ENCODE assay signal across 9 mouse cellular contexts in the genomic region with DNA sequence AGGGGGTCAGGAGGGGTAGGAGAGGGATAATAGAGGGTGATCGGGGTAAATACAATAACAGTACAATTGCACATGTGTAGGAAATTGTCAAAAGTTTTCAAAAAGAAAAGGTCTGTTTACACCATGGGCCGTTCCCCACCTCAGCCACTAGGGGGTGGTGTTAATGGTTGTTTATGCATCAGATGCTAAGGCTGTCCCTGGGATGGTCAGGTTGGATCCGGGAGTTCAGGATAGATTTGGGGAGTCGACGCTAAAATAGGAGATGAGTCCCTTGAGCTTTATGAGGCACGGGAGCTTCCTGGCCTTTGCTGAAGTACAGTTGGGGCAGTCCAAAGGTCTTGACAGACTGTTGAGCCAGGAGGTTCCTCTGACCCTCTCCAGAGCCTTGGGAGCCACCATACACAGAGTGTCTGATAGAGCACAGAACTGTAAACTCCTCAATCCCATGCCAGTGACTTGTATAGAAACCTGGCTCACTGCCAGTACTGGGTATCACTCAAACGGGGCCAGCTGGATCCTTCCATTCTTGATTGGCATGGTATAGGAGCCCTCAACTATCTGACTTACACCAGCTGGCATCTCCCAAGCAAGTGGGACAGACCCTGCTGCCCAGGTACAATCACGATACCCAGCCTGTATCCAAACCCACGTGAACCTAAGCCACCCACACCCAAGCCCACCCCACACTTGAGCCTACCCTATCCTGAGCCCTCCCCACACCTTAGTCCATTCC.
DNase-seq lines count a peak whose midpoint lies in the region; ATAC-seq and TF ChIP-seq lines count a peak whose summit lies in the region.
"Had no signal": no experiment of that assay in that cellular context is flagged by ENCODE, and none has a peak within 500 bp of the region (broad histone marks: within the 10 kb centered on the region; RNA-seq: fewer than 3 reads in every experiment).

No protein-coding gene starts in this region.

- H3K4me2 ChIP-seq in stomach, postnatal 0 days (replicated peaks; ENCODE audit: low read depth): no peak overlapping the region
- H3K4me2 ChIP-seq: neural tube, embryonic 12.5 days had no signal

- H3K4me1 ChIP-seq in kidney, adult 2 months (ENCODE audit: control insufficient read depth, insufficient read depth, low read length): no peaks in the 10 kb centered on the region
- H3K4me1 ChIP-seq in stomach, postnatal 0 days (replicated peaks; ENCODE audit: control insufficient read depth, insufficient read depth): no peaks in the 10 kb centered on the region

- WGBS in kidney, adult 2 months: 54% methylated on average over 9 of the region's 9 CpGs
- WGBS in stomach, postnatal 0 days: 62% methylated on average over 9 of the region's 9 CpGs

- H3K9ac ChIP-seq in stomach, postnatal 0 days (ENCODE audit: low read length): no peak overlapping the region
- H3K9ac ChIP-seq: neural tube, embryonic 12.5 days had no signal

- TF ChIP-seq POLR2A in kidney, adult 2 months (IDR thresholded peaks at IDR 0.05; ENCODE audit: low read depth, low read length): no peak

- no peak overlapping the region for H3K27ac ChIP-seq in kidney, adult 2 months (ENCODE audit: insufficient read depth, low read depth, low read length)
- no peak overlapping the region for H3K27ac ChIP-seq in stomach, postnatal 0 days (replicated peaks)
- H3K27ac ChIP-seq: neural tube, embryonic 12.5 days had no signal

- H3K27me3 ChIP-seq in kidney, adult 2 months (replicated peaks; ENCODE audit: control insufficient read depth, insufficient read depth, low read length): no peaks in the 10 kb centered on the region
- no peaks in the 10 kb centered on the region for H3K27me3 ChIP-seq in stomach, postnatal 0 days (ENCODE audit: control insufficient read depth, insufficient read depth, low read length)
- H3K27me3 ChIP-seq: neural tube, embryonic 12.5 days had no signal

- H3K36me3 ChIP-seq in kidney, adult 2 months (ENCODE audit: control insufficient read depth, insufficient read depth, low read length): no peaks in the 10 kb centered on the region
- H3K36me3 ChIP-seq in stomach, postnatal 0 days (ENCODE audit: control insufficient read depth, insufficient read depth, low read length): no peaks in the 10 kb centered on the region
- H3K36me3 ChIP-seq: neural tube, embryonic 12.5 days had no signal

- TF ChIP-seq EP300 in stomach, postnatal 0 days (optimal IDR thresholded peaks at IDR 0.05): no peak

- intact Hi-C loops in left cerebral cortex, postnatal 14 days (cut with DNase I): no loop called here

- peak; percentile 60 for TF ChIP-seq CTCF in kidney, adult 2 months (conservative IDR thresholded peaks at IDR 0.05; ENCODE audit: insufficient read depth, insufficient read length, low read depth, low read length)
- TF ChIP-seq CTCF in stomach, postnatal 0 days (IDR thresholded peaks at IDR 0.05; ENCODE audit: low read depth): peak; percentile 70

- 0 out of 2 replicates have a peak, but pooled peaks have one; percentile 32 for ATAC-seq in stomach, postnatal 0 days (ENCODE audit: low FRiP score, low TSS enrichment)

- no peak overlapping the region for H3K4me3 ChIP-seq in kidney, adult 2 months (ENCODE audit: insufficient read depth, low read depth, low read length)
- H3K4me3 ChIP-seq in stomach, postnatal 0 days (ENCODE audit: low read depth, low read length): no peak overlapping the region
- H3K4me3 ChIP-seq: neural tube, embryonic 12.5 days had no signal

- peak; percentile 2 for DNase-seq in kidney, adult 2 months
- no peak for DNase-seq in kidney, adult 11 months
- DNase-seq in 3T3-L1 (ENCODE audit: low read depth, low spot score): peak; percentile 3
- peak; percentile 34 for DNase-seq in R1 (ENCODE audit: low read depth, low spot score)
- DNase-seq in embryo, embryonic 9.5 days (ENCODE audit: extremely low spot score): peak; percentile 12
- DNase-seq in stomach, postnatal 0 days (ENCODE audit: low spot score): no peak
- no peak for DNase-seq in right cerebral cortex, adult 2 months (ENCODE audit: low spot score in 2 of 2)
- DNase-seq in left cerebral cortex, postnatal 14 days (ENCODE audit: low spot score in 2 of 2): no peak

- H3K9me3 ChIP-seq in stomach, postnatal 0 days (ENCODE audit: control insufficient read depth, low read length): no peaks in the 10 kb centered on the region
- H3K9me3 ChIP-seq: neural tube, embryonic 12.5 days had no signal

Comparison
In these comparisons a context has a peak if more than half of its experiments do, and no peak if none do; other contexts are left out.
1. DNase-seq: peak in kidney, adult 2 months (single experiment), 3T3-L1 (single experiment), R1 (single experiment) and embryo, embryonic 9.5 days (single experiment); none in kidney, adult 11 months (single experiment), stomach, postnatal 0 days (single experiment), right cerebral cortex, adult 2 months (0 of 2) and left cerebral cortex, postnatal 14 days (0 of 2).